Mouse (Mus musculus) myocyte (in vitro differentiated cells): ENCODE data around the gene Ptprd.

Source experiments
- CEBPB ChIP-seq: IDR thresholded peaks from 2 replicates; pipeline ENCODE4 v1.6.1; 2011; ENCODE audit warnings: mild to moderate bottlenecking, moderate library complexity; ENCODE audit not compliant: poor library complexity, insufficient read depth, severe bottlenecking
- E2F4 ChIP-seq: IDR thresholded peaks from one replicate; pipeline ENCODE4 v1.6.1; 2011; ENCODE audit warnings: mild to moderate bottlenecking, control low read depth, moderate library complexity; ENCODE audit not compliant: insufficient read depth
- MAX ChIP-seq: IDR thresholded peaks from one replicate; pipeline ENCODE4 v1.6.1; 2011; ENCODE audit warnings: low read depth, mild to moderate bottlenecking, control low read depth
- MYOD1 ChIP-seq, 3 experiments: IDR thresholded peaks; one replicate each; pipeline ENCODE4 v1.6.1; 2011; ENCODE audit warnings: control low read depth in 2 of 3, low read depth in 2 of 3, mild to moderate bottlenecking in 2 of 3, moderate library complexity in 1 of 3; ENCODE audit not compliant: insufficient read length in 2 of 3, control insufficient read depth in 1 of 3
- MYOG ChIP-seq, 3 experiments: IDR thresholded peaks; one replicate each; pipeline ENCODE4 v1.6.1; 2011; ENCODE audit warnings: control low read depth in 2 of 3, low read depth in 2 of 3, mild to moderate bottlenecking in 2 of 3; ENCODE audit not compliant: insufficient read length in 2 of 3, control insufficient read depth in 1 of 3, insufficient read depth in 1 of 3
- POLR2A ChIP-seq: IDR thresholded peaks from one replicate; pipeline ENCODE4 v1.6.1; 2011; ENCODE audit warnings: low read depth, mild to moderate bottlenecking, control low read depth, moderate library complexity; ENCODE audit not compliant: insufficient read length
- POLR2AphosphoS2 ChIP-seq: IDR thresholded peaks from one replicate; pipeline ENCODE4 v1.6.1; 2011; ENCODE audit warnings: low read depth, control low read depth; ENCODE audit not compliant: insufficient read length
- REST ChIP-seq: IDR thresholded peaks from one replicate; pipeline ENCODE4 v1.6.1; 2011; ENCODE audit warnings: mild to moderate bottlenecking, control low read depth, moderate library complexity; ENCODE audit not compliant: insufficient read depth, insufficient read length
- SRF ChIP-seq: IDR thresholded peaks from one replicate; pipeline ENCODE4 v1.6.1; 2011; ENCODE audit warnings: low read depth; ENCODE audit not compliant: control insufficient read depth, insufficient read length
- TCF12 ChIP-seq: IDR thresholded peaks from one replicate; pipeline ENCODE4 v1.6.1; 2011; ENCODE audit warnings: mild to moderate bottlenecking, control low read depth; ENCODE audit not compliant: poor library complexity, insufficient read depth, severe bottlenecking
- TCF3 ChIP-seq: IDR thresholded peaks from one replicate; pipeline ENCODE4 v1.6.1; 2011; ENCODE audit warnings: low read depth, control low read depth; ENCODE audit not compliant: insufficient read length
- USF1 ChIP-seq: IDR thresholded peaks from one replicate; pipeline ENCODE4 v1.6.1; 2011; ENCODE audit warnings: low read depth, mild to moderate bottlenecking, control low read depth, moderate library complexity

DNA sequence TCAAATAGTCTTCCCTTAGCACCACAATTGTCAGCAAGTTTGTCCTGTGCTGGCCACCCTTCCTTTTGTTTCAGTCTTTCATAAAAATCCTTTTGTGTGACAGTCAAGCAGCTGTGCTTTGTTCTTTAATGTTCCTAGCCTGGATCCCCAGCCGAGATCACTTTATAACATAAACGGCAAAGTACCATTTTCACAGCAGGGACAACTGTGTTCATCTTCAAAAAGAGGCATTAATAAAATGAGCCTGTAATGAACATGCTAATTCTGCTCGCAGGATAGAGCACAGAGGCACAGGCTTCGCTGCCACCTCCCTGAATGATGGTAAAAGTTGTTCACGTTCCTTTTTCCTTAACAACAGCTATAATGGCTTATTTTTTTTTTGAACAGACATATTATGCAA, 1972.7 kb downstream of the Ptprd start:
- TF ChIP-seq USF1 (no peak), POLR2A (no peak), SRF (no peak), E2F4 (no peak), MYOD1 (IDR thresholded peaks at IDR 0.05; ENCODE audit: control insufficient read depth in 1 of 3, insufficient read length in 2 of 3, low read depth in 2 of 3) (no peak), CEBPB (no peak), REST (no peak), TCF3 (no peak), MAX (no peak), MYOG (IDR thresholded peaks at IDR 0.05; ENCODE audit: control insufficient read depth in 1 of 3, insufficient read depth in 1 of 3, insufficient read length in 2 of 3, low read depth in 2 of 3) (no peak), POLR2AphosphoS2 (no peak), TCF12 (no peak)
